22 mouse cellular contexts compared by ENCODE assay signal in genomic region chr1:126377339-126377980, GRCm38 (mm10).
DNase-seq lines count a peak whose midpoint lies in the region; ATAC-seq and TF ChIP-seq lines count a peak whose summit lies in the region.
"Had no signal": no experiment of that assay in that cellular context is flagged by ENCODE, and none has a peak within 500 bp of the region (broad histone marks: within the 10 kb centered on the region; RNA-seq: fewer than 3 reads in every experiment).

No protein-coding gene starts in this region.

- no peaks in the 10 kb centered on the region for H3K36me3 ChIP-seq in forebrain, postnatal 0 days (ENCODE audit: insufficient read depth)
- H3K36me3 ChIP-seq in midbrain, embryonic 15.5 days (replicated peaks): no peaks in the 10 kb centered on the region
- H3K36me3 ChIP-seq: kidney, embryonic 15.5 days; limb, embryonic 15.5 days; stomach, embryonic 15.5 days had no signal

- H3K4me1 ChIP-seq in forebrain, postnatal 0 days (ENCODE audit: insufficient read depth): 0 out of 2 replicates have a peak, but pooled peaks cover 4% of the 10 kb centered on the region
- 0 out of 2 replicates have a peak, but pooled peaks cover 4% of the 10 kb centered on the region for H3K4me1 ChIP-seq in midbrain, embryonic 15.5 days
- H3K4me1 ChIP-seq: kidney, embryonic 15.5 days; limb, embryonic 15.5 days; lung, embryonic 15.5 days; stomach, embryonic 15.5 days had no signal

- H3K9ac ChIP-seq in forebrain, postnatal 0 days: no peak overlapping the region
- no peak overlapping the region for H3K9ac ChIP-seq in midbrain, embryonic 15.5 days
- H3K9ac ChIP-seq: hindbrain, embryonic 14.5 days; kidney, embryonic 15.5 days; limb, embryonic 15.5 days; liver, embryonic 14.5 days; lung, embryonic 15.5 days; stomach, embryonic 15.5 days had no signal

- H3K27me3 ChIP-seq in forebrain, postnatal 0 days (ENCODE audit: insufficient read depth, low read length): no peaks in the 10 kb centered on the region
- H3K27me3 ChIP-seq in midbrain, embryonic 15.5 days (replicated peaks): no peaks in the 10 kb centered on the region
- H3K27me3 ChIP-seq: CH12.LX; kidney, embryonic 15.5 days; limb, embryonic 15.5 days; lung, embryonic 15.5 days; stomach, embryonic 15.5 days had no signal

- no peaks in the 10 kb centered on the region for H3K9me3 ChIP-seq in forebrain, postnatal 0 days (ENCODE audit: low read length)
- no peaks in the 10 kb centered on the region for H3K9me3 ChIP-seq in midbrain, embryonic 15.5 days
- H3K9me3 ChIP-seq: kidney, embryonic 15.5 days; limb, embryonic 15.5 days; lung, embryonic 15.5 days; stomach, embryonic 15.5 days had no signal

- TF ChIP-seq CTCF in forebrain, postnatal 0 days (IDR thresholded peaks at IDR 0.05; ENCODE audit: low read depth): no peak

- WGBS in forebrain, postnatal 0 days: 60% methylated on average over 9 of the region's 9 CpGs
- 68% methylated on average over 9 of the region's 9 CpGs for WGBS in midbrain, embryonic 15.5 days

- no peak overlapping the region for H3K4me2 ChIP-seq in forebrain, postnatal 0 days (ENCODE audit: low read depth)
- H3K4me2 ChIP-seq in midbrain, embryonic 15.5 days: no peak overlapping the region
- H3K4me2 ChIP-seq: hindbrain, embryonic 14.5 days; kidney, embryonic 15.5 days; limb, embryonic 15.5 days; lung, embryonic 15.5 days; stomach, embryonic 15.5 days had no signal

- no peak overlapping the region for H3K4me3 ChIP-seq in forebrain, postnatal 0 days (ENCODE audit: low read depth, low read length)
- no peak overlapping the region for H3K4me3 ChIP-seq in midbrain, embryonic 15.5 days
- H3K4me3 ChIP-seq: gastrocnemius, adult 2 months; kidney, embryonic 15.5 days; limb, embryonic 15.5 days; lung, embryonic 15.5 days; stomach, embryonic 15.5 days had no signal

- DNase-seq in frontal cortex, postnatal 10 days (ENCODE audit: low spot score in 2 of 2): no peak
- peak; percentile 4 for DNase-seq in right cerebral cortex, adult 18-20 months
- no peak for DNase-seq in right cerebral cortex, postnatal 25 days
- DNase-seq in forebrain, postnatal 0 days: peak; percentile 39
- no peak for DNase-seq in adrenal gland, postnatal 10 days
- DNase-seq: adrenal gland, postnatal 14 days; B cell, adult 2 months; cerebellum, postnatal 10 days; gastrocnemius, adult 2 months; kidney, postnatal 36 days; left cerebral cortex, postnatal 4 days had no signal

- ATAC-seq in frontal cortex, adult (ENCODE audit: low TSS enrichment): peak; percentile 52; the same call in 1 of the 2 replicates
- ATAC-seq in forebrain, postnatal 0 days: peak; percentile 76
- no peak for ATAC-seq in midbrain, embryonic 15.5 days (replicated peaks)
- ATAC-seq: midbrain, embryonic 16.5 days had no signal

- no peak overlapping the region; the same call in 1 of the 2 replicates for H3K27ac ChIP-seq in forebrain, postnatal 0 days (ENCODE audit: low read depth, low read length)
- H3K27ac ChIP-seq in midbrain, embryonic 15.5 days: no peak overlapping the region
- H3K27ac ChIP-seq: gastrocnemius, adult 2 months; hindbrain, embryonic 14.5 days; kidney, embryonic 15.5 days; limb, embryonic 15.5 days; liver, embryonic 14.5 days; lung, embryonic 15.5 days; macrophage; stomach, embryonic 15.5 days had no signal

Comparison
In these comparisons a context has a peak if more than half of its experiments do, and no peak if none do; other contexts are left out.
1. DNase-seq: peak in right cerebral cortex, adult 18-20 months (single experiment) and forebrain, postnatal 0 days (single experiment); none in frontal cortex, postnatal 10 days (0 of 2), right cerebral cortex, postnatal 25 days (single experiment) and adrenal gland, postnatal 10 days (single experiment).